Mouse (Mus musculus): ENCODE measurements around the gene Cntf. TPM values are rescaled to one million over a fixed set of nuclear protein-coding genes. Genes with fewer than 3 reads are reported as not detected.
"Not testable (repeated sequence)": the region's sequence is repeated elsewhere in the genome, so short reads cannot be mapped to it uniquely, and the experiment has no call there.

Cntf gene
- polyA plus RNA-seq, 1 experiment from 2014 or later, result 1.1 TPM

- 73% methylated on average over 2 of the region's 2 CpGs for WGBS
- Histone ChIP-seq H3K4me3 (no peak overlapping the region), H3K27me3 (ENCODE audit: insufficient read depth, poor library complexity, severe bottlenecking) (no peaks in the 10 kb centered on the region), H3K9me3 (no peaks in the 10 kb centered on the region), H3K36me3 (no peaks in the 10 kb centered on the region), H3K4me1 (no peaks in the 10 kb centered on the region), H3K27ac (no peak overlapping the region)
- no peak for DNase-seq (ENCODE audit: low spot score)
Measured at GRCm38 (mm10) chr19:12731950-12732349, 33.5 kb downstream of the Cntf start.

GRCm38 (mm10) chr19:12731036-12731435, 34.4 kb downstream of the Cntf start:
- H3K27ac ChIP-seq, result no peak overlapping the region
- no peaks in the 10 kb centered on the region for H3K9me3 ChIP-seq
- 69% methylated on average over 1 of the region's 1 CpGs for WGBS
- DNase-seq (ENCODE audit: low spot score), result no peak
- no peaks in the 10 kb centered on the region for H3K27me3 ChIP-seq (ENCODE audit: insufficient read depth, poor library complexity, severe bottlenecking)
- no peaks in the 10 kb centered on the region for H3K36me3 ChIP-seq
- H3K4me3 ChIP-seq, result no peak overlapping the region
- no peaks in the 10 kb centered on the region for H3K4me1 ChIP-seq

DNA sequence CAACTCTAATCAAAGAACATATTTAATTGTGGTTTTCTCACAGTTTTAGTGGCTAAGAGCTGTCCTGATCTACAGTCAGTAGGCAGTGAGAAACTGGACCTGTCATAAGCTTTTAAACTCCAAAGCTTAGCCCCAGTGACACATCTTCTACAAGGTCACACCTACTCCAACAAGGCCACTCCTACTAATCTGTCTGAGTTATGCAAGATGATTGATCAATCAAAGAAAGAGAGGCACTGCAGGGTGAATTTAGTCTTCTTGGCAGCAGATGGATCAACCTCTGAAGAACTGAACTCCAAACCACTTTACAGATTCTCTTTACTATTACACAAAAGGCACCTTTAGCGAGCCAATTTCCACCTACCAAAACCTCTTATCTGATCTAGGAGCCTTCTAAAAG, 39.6 kb downstream of the Cntf start:
- no peak overlapping the region for H3K27ac ChIP-seq
- no peak for DNase-seq (ENCODE audit: low spot score)
- no peaks in the 10 kb centered on the region for H3K36me3 ChIP-seq
- H3K27me3 ChIP-seq (ENCODE audit: insufficient read depth, poor library complexity, severe bottlenecking), result no peaks in the 10 kb centered on the region
- no peak overlapping the region for H3K4me3 ChIP-seq
- H3K4me1 ChIP-seq, result no peaks in the 10 kb centered on the region
- no peaks in the 10 kb centered on the region for H3K9me3 ChIP-seq
- WGBS, result 75% methylated on average over 1 of the region's 1 CpGs

DNA sequence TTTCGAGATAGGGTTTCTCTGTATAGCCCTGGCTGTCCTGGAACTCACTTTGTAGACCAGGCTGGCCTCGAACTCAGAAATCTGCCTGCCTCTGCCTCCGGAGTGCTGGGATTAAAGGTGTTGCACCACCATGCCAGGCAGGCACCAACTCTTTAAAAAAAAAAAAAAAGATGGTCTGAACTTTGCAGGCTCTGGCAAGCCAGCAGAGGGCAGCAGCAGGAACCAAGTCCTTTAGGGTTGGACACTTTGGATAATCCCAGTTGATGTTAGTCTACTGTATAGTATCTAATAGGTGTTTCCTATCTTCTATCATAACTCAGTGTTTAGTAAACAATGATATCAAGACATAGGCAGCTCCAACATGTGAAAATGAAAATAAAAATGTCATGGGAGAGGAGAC, 43.1 kb downstream of the Cntf start:
- H3K9me3 ChIP-seq, result no peaks in the 10 kb centered on the region
- DNase-seq (ENCODE audit: low spot score), result no peak
- H3K36me3 ChIP-seq, result no peaks in the 10 kb centered on the region
- no peaks in the 10 kb centered on the region for H3K4me1 ChIP-seq
- no peaks in the 10 kb centered on the region for H3K27me3 ChIP-seq (ENCODE audit: insufficient read depth, poor library complexity, severe bottlenecking)
- WGBS, result 66% methylated on average over 3 of the region's 3 CpGs
- H3K27ac ChIP-seq, result no peak overlapping the region
- no peak overlapping the region for H3K4me3 ChIP-seq

GRCm38 (mm10) chr19:12721596-12721995, 43.8 kb downstream of the Cntf start:
- 78% methylated on average over 7 of the region's 7 CpGs for WGBS
- H3K27ac ChIP-seq; DNase-seq (ENCODE audit: low spot score); H3K9me3 ChIP-seq; H3K4me3 ChIP-seq; H3K4me1 ChIP-seq; H3K36me3 ChIP-seq; H3K27me3 ChIP-seq (ENCODE audit: insufficient read depth, poor library complexity, severe bottlenecking): not testable (repeated sequence)

DNA sequence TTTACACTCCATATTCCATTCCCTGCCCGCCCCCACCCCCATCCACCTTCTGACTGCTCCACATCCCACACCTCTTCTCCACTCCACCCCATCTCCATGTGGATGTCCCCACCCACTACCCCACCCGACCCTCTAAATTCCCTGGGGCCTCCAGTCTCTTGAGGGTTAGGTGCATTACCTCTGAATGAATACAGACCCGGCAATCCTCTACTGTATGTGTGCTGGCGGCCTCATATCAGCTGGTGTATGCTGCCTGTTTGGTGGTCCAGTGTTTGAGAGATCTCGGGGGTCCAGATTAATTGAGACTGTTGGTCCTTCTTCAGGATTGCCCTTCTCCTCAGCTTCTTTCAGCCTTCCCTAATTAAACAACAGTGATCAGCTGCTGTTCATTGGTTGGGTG, 44.5 kb downstream of the Cntf start:
- H3K9me3 ChIP-seq; H3K4me3 ChIP-seq; DNase-seq (ENCODE audit: low spot score); H3K27me3 ChIP-seq (ENCODE audit: insufficient read depth, poor library complexity, severe bottlenecking); H3K27ac ChIP-seq; H3K4me1 ChIP-seq; H3K36me3 ChIP-seq: not testable (repeated sequence)
- WGBS, result 78% methylated on average over 5 of the region's 5 CpGs

- H3K9me3 ChIP-seq, result no peaks in the 10 kb centered on the region
- H3K4me3 ChIP-seq, result no peak overlapping the region
- H3K36me3 ChIP-seq, result no peaks in the 10 kb centered on the region
- no peaks in the 10 kb centered on the region for H3K27me3 ChIP-seq (ENCODE audit: insufficient read depth, poor library complexity, severe bottlenecking)
- H3K27ac ChIP-seq, result no peak overlapping the region
- no peaks in the 10 kb centered on the region for H3K4me1 ChIP-seq
- 61% methylated on average over 2 of the region's 2 CpGs for WGBS
- no peak for DNase-seq (ENCODE audit: low spot score)
Measured at GRCm38 (mm10) chr19:12720463-12720862, 45.0 kb downstream of the Cntf start.

DNA sequence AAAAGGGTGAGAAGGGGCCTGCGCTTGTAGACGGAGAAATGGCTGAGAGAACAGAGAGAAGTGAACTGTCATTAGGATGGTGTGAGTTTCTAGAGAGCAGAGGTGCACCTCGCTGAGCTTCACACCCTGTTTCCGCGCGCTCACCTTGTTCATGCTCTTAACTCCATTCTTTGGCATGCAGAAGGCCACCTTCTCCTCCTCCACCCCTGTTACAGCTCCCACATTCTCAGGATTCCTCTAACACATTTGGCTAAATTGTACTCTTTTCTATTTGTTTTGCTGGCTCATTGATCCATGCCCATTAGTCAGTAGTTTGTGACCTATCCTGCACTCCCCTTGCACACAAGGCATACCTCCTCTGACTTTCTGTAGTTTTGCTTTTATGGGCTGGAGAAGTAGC, 46.2 kb downstream of the Cntf start:
- Histone ChIP-seq H3K36me3 (no peaks in the 10 kb centered on the region), H3K4me3 (no peak overlapping the region), H3K27ac (no peak overlapping the region), H3K4me1 (no peaks in the 10 kb centered on the region), H3K27me3 (ENCODE audit: insufficient read depth, poor library complexity, severe bottlenecking) (no peaks in the 10 kb centered on the region), H3K9me3 (no peaks in the 10 kb centered on the region)
- WGBS, result 77% methylated on average over 6 of the region's 6 CpGs
- DNase-seq (ENCODE audit: low spot score), result no peak

Other genes with a start within 250 kb of the Cntf start
- 20.4 and 21.3 TPM in 2 replicates for gene Fam111a, start 219.9 kb downstream of the Cntf start, polyA plus RNA-seq (2016; fragmentation: Nextera tagmentation; extraction: Ambion mirVana)
- 0.10 and 0.17 TPM in 2 replicates for gene Gm4952, start 165.7 kb downstream of the Cntf start, polyA plus RNA-seq (2016; fragmentation: Nextera tagmentation; extraction: Ambion mirVana)
- gene Glyat, start 132.3 kb downstream of the Cntf start, polyA plus RNA-seq (2016; fragmentation: Nextera tagmentation; extraction: Ambion mirVana), result not detected in 2 replicates
- not detected in 2 replicates for gene Olfr1442, start 95.2 kb downstream of the Cntf start, polyA plus RNA-seq (2016; fragmentation: Nextera tagmentation; extraction: Ambion mirVana)
- not detected in 2 replicates for gene Olfr1443, start 87.5 kb downstream of the Cntf start, polyA plus RNA-seq (2016; fragmentation: Nextera tagmentation; extraction: Ambion mirVana)
- not detected in 2 replicates for gene Keg1, start 69.8 kb downstream of the Cntf start, polyA plus RNA-seq (2016; fragmentation: Nextera tagmentation; extraction: Ambion mirVana)
- 11.5 and 13.4 TPM in 2 replicates for gene Zfp91, start 30.5 kb upstream of the Cntf start, polyA plus RNA-seq (2016; fragmentation: Nextera tagmentation; extraction: Ambion mirVana)
- 0.46 and 0.54 TPM in 2 replicates for gene Lpxn, start 30.6 kb upstream of the Cntf start, polyA plus RNA-seq (2016; fragmentation: Nextera tagmentation; extraction: Ambion mirVana)
- gene Gm5244, start 81.0 kb upstream of the Cntf start, polyA plus RNA-seq (2016; fragmentation: Nextera tagmentation; extraction: Ambion mirVana), result not detected in 2 replicates
- gene Olfr1444, start 91.7 kb upstream of the Cntf start, polyA plus RNA-seq (2016; fragmentation: Nextera tagmentation; extraction: Ambion mirVana), result not detected in 2 replicates
- not detected in 2 replicates for gene Olfr1445, start 118.2 kb upstream of the Cntf start, polyA plus RNA-seq (2016; fragmentation: Nextera tagmentation; extraction: Ambion mirVana)
- gene Olfr1446, start 127.9 kb upstream of the Cntf start, polyA plus RNA-seq (2016; fragmentation: Nextera tagmentation; extraction: Ambion mirVana), result not detected in 2 replicates
- not detected in 2 replicates for gene Olfr1447, start 138.1 kb upstream of the Cntf start, polyA plus RNA-seq (2016; fragmentation: Nextera tagmentation; extraction: Ambion mirVana)
- not detected in 2 replicates for gene Olfr1448, start 158.8 kb upstream of the Cntf start, polyA plus RNA-seq (2016; fragmentation: Nextera tagmentation; extraction: Ambion mirVana)
- not detected in 2 replicates for gene Olfr1449, start 165.2 kb upstream of the Cntf start, polyA plus RNA-seq (2016; fragmentation: Nextera tagmentation; extraction: Ambion mirVana)
- not detected in 2 replicates for gene Olfr1450, start 184.6 kb upstream of the Cntf start, polyA plus RNA-seq (2016; fragmentation: Nextera tagmentation; extraction: Ambion mirVana)
- not detected in 2 replicates for gene Olfr1451, start 229.4 kb upstream of the Cntf start, polyA plus RNA-seq (2016; fragmentation: Nextera tagmentation; extraction: Ambion mirVana)